Mouse (Mus musculus) intestine, postnatal 0 days (tissue): Measurements from ENCODE around the gene Obp2b. TPM values are rescaled to one million over a fixed set of nuclear protein-coding genes. Genes with fewer than 3 reads are reported as not detected.
"Not testable (repeated sequence)": the region's sequence is repeated elsewhere in the genome, so short reads cannot be mapped to it uniquely, and the experiment has no call there.

Experiments
- ATAC-seq: fragments of 200-750 bp; cut with Nextera tagmentation; 2 replicates; pipeline ENCODE4 v1.8.0; 2017; ENCODE audit warnings: mild to moderate bottlenecking, moderate TSS enrichment, moderate library complexity
- H3K27ac ChIP-seq: fragments of 300-500 bp; sonication (generic); 2 replicates; pipeline ENCODE4 v1.5.1; 2014; ENCODE audit warnings: mild to moderate bottlenecking, low read depth, low read length, moderate library complexity
- H3K27me3 ChIP-seq: fragments of 300-500 bp; sonication (generic); replicated peaks from 2 replicates; pipeline ENCODE4 v1.6.1; 2014; ENCODE audit warnings: low read length, mixed read lengths; ENCODE audit not compliant: control insufficient read depth, insufficient read depth
- H3K36me3 ChIP-seq: fragments of 300-500 bp; sonication (generic); 2 replicates; pipeline ENCODE4 v1.6.1; 2014; ENCODE audit warnings: mild to moderate bottlenecking, moderate library complexity; ENCODE audit not compliant: control insufficient read depth, insufficient read depth
- H3K4me1 ChIP-seq: fragments of 300-500 bp; sonication (generic); replicated peaks from 2 replicates; pipeline ENCODE4 v1.6.1; 2014; ENCODE audit warnings: antibody characterized with exemption, low read length, mixed read lengths; ENCODE audit not compliant: control insufficient read depth, insufficient read depth
- H3K4me2 ChIP-seq: fragments of 300-500 bp; sonication (generic); replicated peaks from 2 replicates; pipeline ENCODE4 v1.6.1; 2014; ENCODE audit warnings: low read depth, mild to moderate bottlenecking, moderate library complexity
- H3K4me3 ChIP-seq: fragments of 300-500 bp; sonication (generic); 2 replicates; pipeline ENCODE4 v1.5.1; 2014; ENCODE audit warnings: low read depth, low read length
- H3K9ac ChIP-seq: fragments of 300-500 bp; sonication (generic); 2 replicates; pipeline ENCODE4 v1.6.1; 2014; ENCODE audit warnings: mild to moderate bottlenecking, low read depth, low read length
- H3K9me3 ChIP-seq: fragments of 300-500 bp; sonication (generic); 2 replicates; pipeline ENCODE4 v1.6.1; 2016; ENCODE audit warnings: mixed run types; ENCODE audit not compliant: control insufficient read depth
- CTCF ChIP-seq: sonication (generic); IDR thresholded peaks from 2 replicates; pipeline ENCODE4 v1.5.1; 2016; ENCODE audit warnings: low read depth, mild to moderate bottlenecking, control low read depth, antibody characterized with exemption, moderate library complexity
- WGBS: fragments of 180-500 bp; shearing (Covaris S2); extraction: QIAGEN DNeasy Blood & Tissue Kit; methylation state at CpG from one replicate; pipeline ENCODE4 v1.1.7; 2014; 5-methylcytosine and 5-hydroxymethylcytosine counted together
- polyA plus RNA-seq: library from polyadenylated mRNA; unstranded; fragments of >200 nt; fragmentation: Nextera tagmentation; extraction: Ambion mirVana; gene quantifications from 2 replicates; pipeline ENCODE4 v1.2.1, GENCODE M21; 2015

Gene Obp2b
- polyA plus RNA-seq, 1 experiment from 2014 or later = not detected

- H3K4me3 ChIP-seq = peak within 1 kb of the TSS; percentile 57
- ATAC-seq = peak; percentile 81
- under 1% methylated on average over 78 of the region's 78 CpGs for WGBS
Measured at GRCm38 (mm10) chr2:25706643-25707481, 29.9 kb upstream of the Obp2b start, which contains the start of gene Bmyc. TSS of gene Bmyc (plus strand) at chr2:25706739.

GRCm38 (mm10) chr2:25708121-25708520 lies 28.7 kb upstream of the Obp2b start:
- WGBS = 66% methylated on average over 2 of the region's 2 CpGs
- Histone ChIP-seq H3K9me3 (no peaks in the 10 kb centered on the region), H3K27me3 (no peaks in the 10 kb centered on the region), H3K4me2 (no peak overlapping the region; the same call in 1 of the 2 replicates), H3K9ac (no peak overlapping the region), H3K36me3 (no peaks in the 10 kb centered on the region), H3K4me3 (no peak overlapping the region), H3K27ac (no peak overlapping the region), H3K4me1 (0 out of 2 replicates have a peak, but pooled peaks cover 5% of the 10 kb centered on the region)
- ATAC-seq = no peak
- TF ChIP-seq CTCF = peak; percentile 65

More at GRCm38 (mm10) chr2:25706643-25707481, 29.9 kb upstream of the Obp2b start, which contains the start of gene Bmyc:
- Histone ChIP-seq H3K9me3 (no peaks in the 10 kb centered on the region), H3K9ac (peak within 1 kb of the TSS; percentile 52), H3K36me3 (no peaks in the 10 kb centered on the region), H3K27me3 (no peaks in the 10 kb centered on the region), H3K4me2 (peak within 1 kb of the TSS; percentile 91), H3K4me1 (0 out of 2 replicates have a peak, but pooled peaks cover 5% of the 10 kb centered on the region), H3K27ac (peak within 1 kb of the TSS; percentile 22; the same call in 1 of the 2 replicates)
- TF ChIP-seq CTCF = peak; percentile 86

GRCm38 (mm10) chr2:25709056-25709455 lies 27.8 kb upstream of the Obp2b start:
- ATAC-seq, H3K4me2 ChIP-seq, H3K4me3 ChIP-seq, H3K9me3 ChIP-seq, H3K27ac ChIP-seq, H3K27me3 ChIP-seq, H3K9ac ChIP-seq, H3K4me1 ChIP-seq, H3K36me3 ChIP-seq: not testable (repeated sequence)
- 95% methylated on average over 1 of the region's 1 CpGs for WGBS

- H3K36me3 ChIP-seq, ATAC-seq, H3K9ac ChIP-seq, H3K4me2 ChIP-seq, H3K27me3 ChIP-seq, H3K4me3 ChIP-seq, H3K9me3 ChIP-seq, H3K27ac ChIP-seq, H3K4me1 ChIP-seq: not testable (repeated sequence)
- WGBS = 77% methylated on average over 2 of the region's 2 CpGs
Measured at GRCm38 (mm10) chr2:25709791-25710190, 27.0 kb upstream of the Obp2b start.

GRCm38 (mm10) chr2:25711641-25712040 lies 25.2 kb upstream of the Obp2b start:
- 14% methylated on average over 3 of the region's 3 CpGs for WGBS
- not testable (repeated sequence) for H3K27ac ChIP-seq, ATAC-seq, H3K4me3 ChIP-seq, H3K4me2 ChIP-seq, H3K4me1 ChIP-seq, H3K9ac ChIP-seq, H3K27me3 ChIP-seq, H3K9me3 ChIP-seq, H3K36me3 ChIP-seq

- Histone ChIP-seq H3K27ac (no peak overlapping the region), H3K4me1 (no peaks in the 10 kb centered on the region), H3K9ac (no peak overlapping the region), H3K4me2 (no peak overlapping the region), H3K9me3 (no peaks in the 10 kb centered on the region), H3K36me3 (no peaks in the 10 kb centered on the region), H3K27me3 (no peaks in the 10 kb centered on the region), H3K4me3 (no peak overlapping the region)
- TF ChIP-seq CTCF = no peak
- ATAC-seq = no peak
Measured at GRCm38 (mm10) chr2:25717222-25717621, 19.6 kb upstream of the Obp2b start.
